Mouse (Mus musculus): Measurements from ENCODE around the gene Olfr524. TPM values are rescaled to one million over a fixed set of nuclear protein-coding genes. Genes with fewer than 3 reads are reported as not detected.

Olfr524 gene
- polyA plus RNA-seq, 1 experiment from 2014 or later, result not detected

GRCm38 (mm10) chr7:140213841-140214240 is 8.1 kb upstream of the Olfr524 start:
- no peak overlapping the region for H3K4me3 ChIP-seq (ENCODE audit: low read length)
- no peaks in the 10 kb centered on the region for H3K9me3 ChIP-seq (ENCODE audit: control insufficient read depth, low read length)
- H3K36me3 ChIP-seq (ENCODE audit: control insufficient read depth, insufficient read depth, low read length), result no peaks in the 10 kb centered on the region
- H3K9ac ChIP-seq (ENCODE audit: low read depth, low read length), result no peak overlapping the region
- H3K27ac ChIP-seq (ENCODE audit: low read depth, low read length), result no peak overlapping the region
- H3K27me3 ChIP-seq (replicated peaks; ENCODE audit: control insufficient read depth, insufficient read depth, low read length), result no peaks in the 10 kb centered on the region
- WGBS, result 81% methylated on average over 5 of the region's 5 CpGs
- H3K4me1 ChIP-seq (ENCODE audit: control insufficient read depth, insufficient read depth, low read depth, low read length), result no peaks in the 10 kb centered on the region
- H3K4me2 ChIP-seq (ENCODE audit: low read length), result no peak overlapping the region
- no peak for ATAC-seq

GRCm38 (mm10) chr7:140208677-140209076 is 2.9 kb upstream of the Olfr524 start:
- Histone ChIP-seq H3K27me3 (replicated peaks; ENCODE audit: control insufficient read depth, insufficient read depth, low read length) (no peaks in the 10 kb centered on the region), H3K4me3 (ENCODE audit: low read length) (no peak overlapping the region), H3K9me3 (ENCODE audit: control insufficient read depth, low read length) (no peaks in the 10 kb centered on the region), H3K27ac (ENCODE audit: low read depth, low read length) (no peak overlapping the region), H3K4me1 (ENCODE audit: control insufficient read depth, insufficient read depth, low read depth, low read length) (no peaks in the 10 kb centered on the region), H3K9ac (ENCODE audit: low read depth, low read length) (no peak overlapping the region), H3K36me3 (ENCODE audit: control insufficient read depth, insufficient read depth, low read length) (no peaks in the 10 kb centered on the region), H3K4me2 (ENCODE audit: low read length) (no peak overlapping the region)
- WGBS, result 91% methylated on average over 3 of the region's 3 CpGs
- no peak for ATAC-seq

- no peak overlapping the region for H3K27ac ChIP-seq (ENCODE audit: low read depth, low read length)
- no peak overlapping the region for H3K9ac ChIP-seq (ENCODE audit: low read depth, low read length)
- 82% methylated on average over 8 of the region's 8 CpGs for WGBS
These were observed 2.4 kb upstream of the Olfr524 start for GRCm38 (mm10) chr7:140208153-140208552.

GRCm38 (mm10) chr7:140206904-140207303 is 1.1 kb upstream of the Olfr524 start:
- no peak for ATAC-seq
- Histone ChIP-seq H3K4me1 (ENCODE audit: control insufficient read depth, insufficient read depth, low read depth, low read length) (no peaks in the 10 kb centered on the region), H3K9me3 (ENCODE audit: control insufficient read depth, low read length) (no peaks in the 10 kb centered on the region), H3K9ac (ENCODE audit: low read depth, low read length) (no peak overlapping the region), H3K4me2 (ENCODE audit: low read length) (no peak overlapping the region), H3K4me3 (ENCODE audit: low read length) (no peak overlapping the region), H3K36me3 (ENCODE audit: control insufficient read depth, insufficient read depth, low read length) (no peaks in the 10 kb centered on the region), H3K27me3 (replicated peaks; ENCODE audit: control insufficient read depth, insufficient read depth, low read length) (no peaks in the 10 kb centered on the region), H3K27ac (ENCODE audit: low read depth, low read length) (no peak overlapping the region)
- 94% methylated on average over 3 of the region's 3 CpGs for WGBS

More at GRCm38 (mm10) chr7:140208153-140208552, 2.4 kb upstream of the Olfr524 start:
- Histone ChIP-seq H3K9me3 (ENCODE audit: control insufficient read depth, low read length) (no peaks in the 10 kb centered on the region), H3K36me3 (ENCODE audit: control insufficient read depth, insufficient read depth, low read length) (no peaks in the 10 kb centered on the region), H3K4me3 (ENCODE audit: low read length) (no peak overlapping the region), H3K27me3 (replicated peaks; ENCODE audit: control insufficient read depth, insufficient read depth, low read length) (no peaks in the 10 kb centered on the region), H3K4me1 (ENCODE audit: control insufficient read depth, insufficient read depth, low read depth, low read length) (no peaks in the 10 kb centered on the region), H3K4me2 (ENCODE audit: low read length) (no peak overlapping the region)
- no peak for ATAC-seq

GRCm38 (mm10) chr7:140201090-140201489 is 4.7 kb downstream of the Olfr524 start:
- no peak overlapping the region for H3K27ac ChIP-seq (ENCODE audit: low read depth, low read length)
- WGBS, result 88% methylated on average over 4 of the region's 4 CpGs
- ATAC-seq, result no peak

GRCm38 (mm10) chr7:140196002-140196401 is 9.8 kb downstream of the Olfr524 start:
- no peak overlapping the region for H3K4me3 ChIP-seq (ENCODE audit: low read length)
- no peak overlapping the region for H3K4me2 ChIP-seq (ENCODE audit: low read length)
- H3K27me3 ChIP-seq (replicated peaks; ENCODE audit: control insufficient read depth, insufficient read depth, low read length), result no peaks in the 10 kb centered on the region
- no peaks in the 10 kb centered on the region for H3K4me1 ChIP-seq (ENCODE audit: control insufficient read depth, insufficient read depth, low read depth, low read length)
- H3K36me3 ChIP-seq (ENCODE audit: control insufficient read depth, insufficient read depth, low read length), result no peaks in the 10 kb centered on the region
- no peak overlapping the region for H3K27ac ChIP-seq (ENCODE audit: low read depth, low read length)
- no peak for ATAC-seq
- H3K9me3 ChIP-seq (ENCODE audit: control insufficient read depth, low read length), result no peaks in the 10 kb centered on the region
- 81% methylated on average over 8 of the region's 8 CpGs for WGBS
- no peak overlapping the region for H3K9ac ChIP-seq (ENCODE audit: low read depth, low read length)

More at GRCm38 (mm10) chr7:140201090-140201489, 4.7 kb downstream of the Olfr524 start:
- H3K9me3 ChIP-seq (ENCODE audit: control insufficient read depth, low read length), result no peaks in the 10 kb centered on the region
- H3K27me3 ChIP-seq (replicated peaks; ENCODE audit: control insufficient read depth, insufficient read depth, low read length), result no peaks in the 10 kb centered on the region
- no peak overlapping the region for H3K4me3 ChIP-seq (ENCODE audit: low read length)
- H3K4me2 ChIP-seq (ENCODE audit: low read length), result no peak overlapping the region
- no peaks in the 10 kb centered on the region for H3K4me1 ChIP-seq (ENCODE audit: control insufficient read depth, insufficient read depth, low read depth, low read length)
- no peak overlapping the region for H3K9ac ChIP-seq (ENCODE audit: low read depth, low read length)
- H3K36me3 ChIP-seq (ENCODE audit: control insufficient read depth, insufficient read depth, low read length), result no peaks in the 10 kb centered on the region

GRCm38 (mm10) chr7:140194031-140194430 is 11.7 kb downstream of the Olfr524 start:
- H3K9ac ChIP-seq (ENCODE audit: low read depth, low read length), result no peak overlapping the region
- 87% methylated on average over 4 of the region's 4 CpGs for WGBS
- no peak overlapping the region for H3K4me2 ChIP-seq (ENCODE audit: low read length)
- H3K36me3 ChIP-seq (ENCODE audit: control insufficient read depth, insufficient read depth, low read length), result no peaks in the 10 kb centered on the region
- H3K4me3 ChIP-seq (ENCODE audit: low read length), result no peak overlapping the region
- H3K27ac ChIP-seq (ENCODE audit: low read depth, low read length), result no peak overlapping the region
- no peaks in the 10 kb centered on the region for H3K4me1 ChIP-seq (ENCODE audit: control insufficient read depth, insufficient read depth, low read depth, low read length)
- no peaks in the 10 kb centered on the region for H3K27me3 ChIP-seq (replicated peaks; ENCODE audit: control insufficient read depth, insufficient read depth, low read length)
- H3K9me3 ChIP-seq (ENCODE audit: control insufficient read depth, low read length), result no peaks in the 10 kb centered on the region
- ATAC-seq, result no peak

- no peak overlapping the region for H3K27ac ChIP-seq (ENCODE audit: low read depth, low read length)
- no peak overlapping the region for H3K4me2 ChIP-seq (ENCODE audit: low read length)
- H3K9me3 ChIP-seq (ENCODE audit: control insufficient read depth, low read length), result no peaks in the 10 kb centered on the region
- no peak for ATAC-seq
- WGBS, result 82% methylated on average over 2 of the region's 2 CpGs
- no peaks in the 10 kb centered on the region for H3K36me3 ChIP-seq (ENCODE audit: control insufficient read depth, insufficient read depth, low read length)
- H3K27me3 ChIP-seq (replicated peaks; ENCODE audit: control insufficient read depth, insufficient read depth, low read length), result no peaks in the 10 kb centered on the region
- no peaks in the 10 kb centered on the region for H3K4me1 ChIP-seq (ENCODE audit: control insufficient read depth, insufficient read depth, low read depth, low read length)
- H3K4me3 ChIP-seq (ENCODE audit: low read length), result no peak overlapping the region
- H3K9ac ChIP-seq (ENCODE audit: low read depth, low read length), result no peak overlapping the region
These were observed 12.9 kb downstream of the Olfr524 start for GRCm38 (mm10) chr7:140192851-140193250.

- 71% methylated on average over 2 of the region's 2 CpGs for WGBS
- no peak for ATAC-seq
- Histone ChIP-seq H3K36me3 (ENCODE audit: control insufficient read depth, insufficient read depth, low read length) (no peaks in the 10 kb centered on the region), H3K27me3 (replicated peaks; ENCODE audit: control insufficient read depth, insufficient read depth, low read length) (no peaks in the 10 kb centered on the region), H3K4me3 (ENCODE audit: low read length) (no peak overlapping the region), H3K9me3 (ENCODE audit: control insufficient read depth, low read length) (no peaks in the 10 kb centered on the region), H3K27ac (ENCODE audit: low read depth, low read length) (no peak overlapping the region), H3K9ac (ENCODE audit: low read depth, low read length) (no peak overlapping the region), H3K4me2 (ENCODE audit: low read length) (no peak overlapping the region), H3K4me1 (ENCODE audit: control insufficient read depth, insufficient read depth, low read depth, low read length) (no peaks in the 10 kb centered on the region)
These were observed 13.3 kb downstream of the Olfr524 start for GRCm38 (mm10) chr7:140192445-140192844.

- Histone ChIP-seq H3K4me2 (ENCODE audit: low read length) (no peak overlapping the region), H3K27ac (ENCODE audit: low read depth, low read length) (no peak overlapping the region), H3K4me3 (ENCODE audit: low read length) (no peak overlapping the region), H3K36me3 (ENCODE audit: control insufficient read depth, insufficient read depth, low read length) (no peaks in the 10 kb centered on the region), H3K27me3 (replicated peaks; ENCODE audit: control insufficient read depth, insufficient read depth, low read length) (no peaks in the 10 kb centered on the region), H3K9ac (ENCODE audit: low read depth, low read length) (no peak overlapping the region), H3K4me1 (ENCODE audit: control insufficient read depth, insufficient read depth, low read depth, low read length) (no peaks in the 10 kb centered on the region), H3K9me3 (ENCODE audit: control insufficient read depth, low read length) (no peaks in the 10 kb centered on the region)
- no peak for ATAC-seq
- 82% methylated on average over 1 of the region's 1 CpGs for WGBS
These were observed 15.3 kb downstream of the Olfr524 start for GRCm38 (mm10) chr7:140190435-140190834.

Measured in hindbrain, embryonic 16.5 days (tissue).